Mouse (Mus musculus) gastrocnemius, adult 2 months (tissue): ENCODE results near the gene Fmo2. TPM values are rescaled to one million over a fixed set of nuclear protein-coding genes. Genes with fewer than 3 reads are reported as not detected.

Experiments
- DNase-seq: peaks from one replicate; pipeline ENCODE4 v3.0.0; 2022
- H3K27ac ChIP-seq: fragments of 200-600 bp; 2 replicates; pipeline ENCODE4 v1.8.1; 2022; ENCODE audit warnings: mild to moderate bottlenecking
- H3K4me3 ChIP-seq: fragments of 200-600 bp; 2 replicates; pipeline ENCODE4 v1.8.1; 2022; ENCODE audit warnings: mild to moderate bottlenecking, moderate library complexity
- CTCF ChIP-seq: fragments of 200-600 bp; IDR thresholded peaks from 2 replicates; pipeline ENCODE4 v1.8.1; 2022; ENCODE audit warnings: antibody characterized with exemption, mild to moderate bottlenecking, moderate library complexity
- intact Hi-C: fragments of 180-260 bp; cut with DNase I; formaldehyde crosslinking; loops from one replicate; pipeline ENCODE4 v1.15.1; 2025
- total RNA-seq, 2 experiments: library from RNA; stranded (reverse); gene quantifications; 2 replicates each; pipeline ENCODE4 v1.2.3; 2021

Fmo2 gene
- total RNA-seq, 2 experiments from 2014 or later = 16.3 to 17.7 TPM

GRCm38 (mm10) chr1:162858748-162859130 is 39.8 kb downstream of the Fmo2 start:
- DNase-seq = peak; percentile 33
- no peak for TF ChIP-seq CTCF

GRCm38 (mm10) chr1:162857766-162858747 is 40.5 kb downstream of the Fmo2 start:
- no peak for TF ChIP-seq CTCF
- intact Hi-C loops = no loop called here
- Histone ChIP-seq H3K4me3 (peak overlapping the region; percentile 78), H3K27ac (peak overlapping the region; percentile 81)
- DNase-seq = no peak

More at GRCm38 (mm10) chr1:162858748-162859130, 39.8 kb downstream of the Fmo2 start:
- intact Hi-C loops = no loop called here
- peak overlapping the region; percentile 78 for H3K4me3 ChIP-seq
- H3K27ac ChIP-seq = peak overlapping the region; percentile 81

- TF ChIP-seq CTCF = no peak
- intact Hi-C loops = no loop called here
- H3K4me3 ChIP-seq = no peak overlapping the region
- H3K27ac ChIP-seq = no peak overlapping the region
- DNase-seq = no peak
Measured at GRCm38 (mm10) chr1:162853812-162854482, 44.6 kb downstream of the Fmo2 start.

GRCm38 (mm10) chr1:162847554-162847953 is 51.0 kb downstream of the Fmo2 start:
- intact Hi-C loops = no loop called here

GRCm38 (mm10) chr1:162840211-162840610 is 58.3 kb downstream of the Fmo2 start:
- no peak overlapping the region for H3K27ac ChIP-seq
- no peak for TF ChIP-seq CTCF

More at GRCm38 (mm10) chr1:162847554-162847953, 51.0 kb downstream of the Fmo2 start:
- DNase-seq = no peak
- H3K4me3 ChIP-seq = no peak overlapping the region
- H3K27ac ChIP-seq = no peak overlapping the region
- peak; percentile 45 for TF ChIP-seq CTCF

GRCm38 (mm10) chr1:162838976-162839375 is 59.5 kb downstream of the Fmo2 start:
- Histone ChIP-seq H3K4me3 (no peak overlapping the region), H3K27ac (no peak overlapping the region)
- TF ChIP-seq CTCF = no peak
- intact Hi-C loops = no loop called here
- no peak for DNase-seq

More at GRCm38 (mm10) chr1:162840211-162840610, 58.3 kb downstream of the Fmo2 start:
- H3K4me3 ChIP-seq = no peak overlapping the region
- DNase-seq = no peak
- intact Hi-C loops = no loop called here

- no peak for DNase-seq
- H3K27ac ChIP-seq = no peak overlapping the region
- intact Hi-C loops = no loop called here
Measured at GRCm38 (mm10) chr1:162834342-162834741, 64.2 kb downstream of the Fmo2 start.

GRCm38 (mm10) chr1:162832574-162832953 is 66.0 kb downstream of the Fmo2 start:
- DNase-seq = no peak
- Histone ChIP-seq H3K27ac (no peak overlapping the region), H3K4me3 (no peak overlapping the region)
- intact Hi-C loops = no loop called here
- TF ChIP-seq CTCF = no peak

More at GRCm38 (mm10) chr1:162834342-162834741, 64.2 kb downstream of the Fmo2 start:
- H3K4me3 ChIP-seq = no peak overlapping the region
- no peak for TF ChIP-seq CTCF

GRCm38 (mm10) chr1:162831838-162832573 is 66.5 kb downstream of the Fmo2 start:
- H3K4me3 ChIP-seq = no peak overlapping the region
- intact Hi-C loops = no loop called here
- no peak for DNase-seq
- no peak overlapping the region for H3K27ac ChIP-seq
- TF ChIP-seq CTCF = no peak

Other genes starting within 250 kb of the Fmo2 start
- gene Myocos, start 240.5 kb downstream of the Fmo2 start, total RNA-seq = not detected
- gene Prrc2c, start 158.2 kb downstream of the Fmo2 start, total RNA-seq = 10 to 100 TPM; 48.5 to 62.3 TPM
- not detected for gene Fmo4, start 84.8 kb downstream of the Fmo2 start, total RNA-seq
- 10 to 100 TPM; 13.4 to 14.1 TPM for gene Fmo1, start 32.1 kb downstream of the Fmo2 start, total RNA-seq
- gene Fmo6, start 38.8 kb upstream of the Fmo2 start, total RNA-seq = not detected
- not detected for gene Fmo3, start 85.8 kb upstream of the Fmo2 start, total RNA-seq
- not detected for gene Mroh9, start 186.9 kb upstream of the Fmo2 start, total RNA-seq